ENCODE assay signal across 25 mouse cellular contexts in genomic region chr8:41771729-41772128, GRCm38 (mm10).
A peak's percentile ranks its signal among the peaks of the same experiment; 100 is the strongest.
DNase-seq lines count a peak whose midpoint lies in the region; ATAC-seq lines count a peak whose summit lies in the region.
"Had no signal": no experiment of that assay in that cellular context is flagged by ENCODE, and none has a peak within 500 bp of the region (broad histone marks: within the 10 kb centered on the region; RNA-seq: fewer than 3 reads in every experiment).

No protein-coding gene starts in this region.

- no peaks in the 10 kb centered on the region for H3K9me3 ChIP-seq in forebrain, embryonic 12.5 days
- no peaks in the 10 kb centered on the region for H3K9me3 ChIP-seq in forebrain, embryonic 15.5 days
- no peaks in the 10 kb centered on the region for H3K9me3 ChIP-seq in midbrain, embryonic 12.5 days
- no peaks in the 10 kb centered on the region for H3K9me3 ChIP-seq in midbrain, embryonic 15.5 days
- no peaks in the 10 kb centered on the region for H3K9me3 ChIP-seq in neural tube, embryonic 15.5 days (replicated peaks)
- H3K9me3 ChIP-seq: embryonic facial prominence, embryonic 12.5 days; heart, embryonic 12.5 days; heart, embryonic 15.5 days had no signal

- ATAC-seq in forebrain, embryonic 12.5 days (ENCODE audit: low FRiP score), result peak; percentile 67; the same call in 1 of the 2 replicates
- no peak for ATAC-seq in forebrain, embryonic 15.5 days (replicated peaks)
- peak; percentile 63; the same call in 1 of the 2 replicates for ATAC-seq in midbrain, embryonic 12.5 days (ENCODE audit: low FRiP score, low read depth)
- ATAC-seq in midbrain, embryonic 15.5 days (replicated peaks), result no peak; the same call in 1 of the 2 replicates
- 0 out of 2 replicates have a peak, but pooled peaks have one; percentile 50 for ATAC-seq in neural tube, embryonic 15.5 days (ENCODE audit: low FRiP score)
- ATAC-seq: CD4-positive, CD25-positive, alpha-beta regulatory T cell, adult 4 months; hindbrain, postnatal 0 days; inflammation-experienced regulatory T-cells, adult 6 months had no signal

- H3K4me1 ChIP-seq in forebrain, embryonic 12.5 days, result no peaks in the 10 kb centered on the region
- H3K4me1 ChIP-seq in forebrain, embryonic 15.5 days, result no peaks in the 10 kb centered on the region
- no peaks in the 10 kb centered on the region for H3K4me1 ChIP-seq in midbrain, embryonic 12.5 days
- no peaks in the 10 kb centered on the region for H3K4me1 ChIP-seq in midbrain, embryonic 15.5 days
- H3K4me1 ChIP-seq in neural tube, embryonic 15.5 days, result no peaks in the 10 kb centered on the region
- H3K4me1 ChIP-seq: embryonic facial prominence, embryonic 12.5 days; heart, embryonic 12.5 days; heart, embryonic 15.5 days had no signal

- peak; percentile 49 for DNase-seq in retina, postnatal 1 day
- DNase-seq in retina, embryonic 14.5 days (ENCODE audit: low spot score), result no peak
- DNase-seq in heart, postnatal 10 days, result no peak
- DNase-seq: adrenal gland, adult 2 months; adrenal gland, postnatal 14 days; cerebellum, adult 11-12 months; cerebellum, adult 9-10 months; cerebellum, postnatal 14 days; gastrocnemius, postnatal 25 days; heart, adult 18-20 months; heart, postnatal 14 days; heart, postnatal 4 days had no signal

- H3K4me3 ChIP-seq in forebrain, embryonic 12.5 days (replicated peaks), result no peak overlapping the region
- no peak overlapping the region for H3K4me3 ChIP-seq in forebrain, embryonic 15.5 days
- no peak overlapping the region for H3K4me3 ChIP-seq in midbrain, embryonic 12.5 days
- H3K4me3 ChIP-seq in midbrain, embryonic 15.5 days, result no peak overlapping the region
- H3K4me3 ChIP-seq in neural tube, embryonic 15.5 days (replicated peaks), result no peak overlapping the region
- H3K4me3 ChIP-seq: embryonic facial prominence, embryonic 12.5 days; erythroblast, embryonic 14.5 days; heart, embryonic 12.5 days; heart, embryonic 15.5 days had no signal

- H3K9ac ChIP-seq in forebrain, embryonic 12.5 days, result no peak overlapping the region
- H3K9ac ChIP-seq in forebrain, embryonic 15.5 days (replicated peaks), result no peak overlapping the region
- no peak overlapping the region for H3K9ac ChIP-seq in midbrain, embryonic 12.5 days (replicated peaks)
- H3K9ac ChIP-seq in midbrain, embryonic 15.5 days, result no peak overlapping the region
- H3K9ac ChIP-seq in neural tube, embryonic 15.5 days (replicated peaks), result no peak overlapping the region
- H3K9ac ChIP-seq: embryonic facial prominence, embryonic 12.5 days; heart, embryonic 12.5 days; heart, embryonic 15.5 days; hindbrain, embryonic 14.5 days had no signal

- intact Hi-C loops in heart, postnatal 10 days (cut with DNase I), result no loop called here

- H3K4me2 ChIP-seq in forebrain, embryonic 12.5 days, result no peak overlapping the region
- no peak overlapping the region for H3K4me2 ChIP-seq in forebrain, embryonic 15.5 days (replicated peaks)
- H3K4me2 ChIP-seq in midbrain, embryonic 12.5 days (replicated peaks), result no peak overlapping the region
- no peak overlapping the region for H3K4me2 ChIP-seq in midbrain, embryonic 15.5 days
- no peak overlapping the region for H3K4me2 ChIP-seq in neural tube, embryonic 15.5 days
- H3K4me2 ChIP-seq: embryonic facial prominence, embryonic 12.5 days; heart, embryonic 12.5 days; heart, embryonic 15.5 days; hindbrain, embryonic 14.5 days had no signal

- no peaks in the 10 kb centered on the region for H3K27me3 ChIP-seq in forebrain, embryonic 12.5 days
- no peaks in the 10 kb centered on the region for H3K27me3 ChIP-seq in forebrain, embryonic 15.5 days
- H3K27me3 ChIP-seq in midbrain, embryonic 12.5 days, result no peaks in the 10 kb centered on the region
- no peaks in the 10 kb centered on the region for H3K27me3 ChIP-seq in midbrain, embryonic 15.5 days (replicated peaks)
- H3K27me3 ChIP-seq in neural tube, embryonic 15.5 days (replicated peaks), result no peaks in the 10 kb centered on the region
- H3K27me3 ChIP-seq: embryonic facial prominence, embryonic 12.5 days; heart, embryonic 12.5 days; heart, embryonic 15.5 days had no signal

- H3K36me3 ChIP-seq in forebrain, embryonic 12.5 days (replicated peaks), result no peaks in the 10 kb centered on the region
- no peaks in the 10 kb centered on the region for H3K36me3 ChIP-seq in forebrain, embryonic 15.5 days
- no peaks in the 10 kb centered on the region for H3K36me3 ChIP-seq in midbrain, embryonic 12.5 days
- no peaks in the 10 kb centered on the region for H3K36me3 ChIP-seq in midbrain, embryonic 15.5 days (replicated peaks)
- no peaks in the 10 kb centered on the region for H3K36me3 ChIP-seq in neural tube, embryonic 15.5 days
- H3K36me3 ChIP-seq: embryonic facial prominence, embryonic 12.5 days; heart, embryonic 12.5 days; heart, embryonic 15.5 days had no signal

- WGBS in forebrain, embryonic 12.5 days, result 59% methylated on average over 4 of the region's 4 CpGs
- whole genome bisulfite sequencing in forebrain, embryonic 15.5 days, result 32% methylated on average over 4 of the region's 4 CpGs
- 66% methylated on average over 4 of the region's 4 CpGs for WGBS in midbrain, embryonic 12.5 days
- WGBS in midbrain, embryonic 15.5 days, result 73% methylated on average over 4 of the region's 4 CpGs
- 61% methylated on average over 4 of the region's 4 CpGs for WGBS in neural tube, embryonic 15.5 days

- no peak overlapping the region for H3K27ac ChIP-seq in forebrain, embryonic 12.5 days
- no peak overlapping the region for H3K27ac ChIP-seq in forebrain, embryonic 15.5 days (replicated peaks)
- no peak overlapping the region for H3K27ac ChIP-seq in midbrain, embryonic 12.5 days (replicated peaks)
- H3K27ac ChIP-seq in midbrain, embryonic 15.5 days, result no peak overlapping the region
- no peak overlapping the region for H3K27ac ChIP-seq in neural tube, embryonic 15.5 days (replicated peaks)
- H3K27ac ChIP-seq: embryonic facial prominence, embryonic 12.5 days; heart, embryonic 15.5 days; hindbrain, embryonic 14.5 days; hindbrain, postnatal 0 days had no signal

Comparison
In these comparisons a context has a peak if more than half of its experiments do, and no peak if none do; other contexts are left out.
1. ATAC-seq: peak in forebrain, embryonic 12.5 days (single experiment), midbrain, embryonic 12.5 days (single experiment) and neural tube, embryonic 15.5 days (single experiment); none in forebrain, embryonic 15.5 days (single experiment) and midbrain, embryonic 15.5 days (single experiment).